16 mouse cellular contexts compared by ENCODE assay signal in genomic region chr7:82794542-82794941, GRCm38 (mm10).
DNase-seq lines count a peak whose midpoint lies in the region; ATAC-seq lines count a peak whose summit lies in the region.
"Had no signal": no experiment of that assay in that cellular context is flagged by ENCODE, and none has a peak within 500 bp of the region (broad histone marks: within the 10 kb centered on the region; RNA-seq: fewer than 3 reads in every experiment).

No protein-coding gene starts in this region.

- H3K36me3 ChIP-seq in embryonic facial prominence, embryonic 11.5 days (replicated peaks; ENCODE audit: control insufficient read depth, insufficient read depth, low read depth, low read length) = no peaks in the 10 kb centered on the region
- no peaks in the 10 kb centered on the region for H3K36me3 ChIP-seq in embryonic facial prominence, embryonic 10.5 days (replicated peaks)
- H3K36me3 ChIP-seq in intestine, embryonic 14.5 days (ENCODE audit: control insufficient read depth, insufficient read depth, low read length) = no peaks in the 10 kb centered on the region
- no peaks in the 10 kb centered on the region for H3K36me3 ChIP-seq in lung, embryonic 16.5 days (ENCODE audit: control insufficient read depth, insufficient read depth, low read length)
- no peaks in the 10 kb centered on the region for H3K36me3 ChIP-seq in stomach, embryonic 15.5 days
- H3K36me3 ChIP-seq: liver, embryonic 13.5 days had no signal

- H3K9me3 ChIP-seq in embryonic facial prominence, embryonic 11.5 days (replicated peaks; ENCODE audit: control insufficient read depth, low read length) = no peaks in the 10 kb centered on the region
- no peaks in the 10 kb centered on the region for H3K9me3 ChIP-seq in embryonic facial prominence, embryonic 10.5 days
- no peaks in the 10 kb centered on the region for H3K9me3 ChIP-seq in intestine, embryonic 14.5 days (ENCODE audit: control insufficient read depth, low read length)
- no peaks in the 10 kb centered on the region for H3K9me3 ChIP-seq in lung, embryonic 16.5 days (ENCODE audit: control insufficient read depth, low read length)
- H3K9me3 ChIP-seq in stomach, embryonic 15.5 days = no peaks in the 10 kb centered on the region
- H3K9me3 ChIP-seq: liver, embryonic 13.5 days had no signal

- no peak overlapping the region for H3K4me3 ChIP-seq in embryonic facial prominence, embryonic 11.5 days (ENCODE audit: low read depth, low read length)
- no peak overlapping the region for H3K4me3 ChIP-seq in embryonic facial prominence, embryonic 10.5 days
- no peak overlapping the region for H3K4me3 ChIP-seq in intestine, embryonic 14.5 days (ENCODE audit: low read depth, low read length)
- no peak overlapping the region for H3K4me3 ChIP-seq in lung, embryonic 16.5 days (ENCODE audit: low read length)
- H3K4me3 ChIP-seq in stomach, embryonic 15.5 days (replicated peaks) = no peak overlapping the region
- H3K4me3 ChIP-seq: erythroblast, embryonic 14.5 days; left cerebral cortex, adult 2 months; liver, embryonic 13.5 days had no signal

- DNase-seq in embryonic facial prominence, embryonic 11.5 days (ENCODE audit: low spot score) = peak; percentile 39
- no peak for DNase-seq in embryonic facial prominence, embryonic 10.5 days (ENCODE audit: low spot score)
- no peak for DNase-seq in intestine, embryonic 14.5 days (ENCODE audit: low spot score)
- no peak for DNase-seq in adrenal gland, postnatal 25 days
- DNase-seq in natural killer cell, adult 2 months (ENCODE audit: low spot score in 2 of 2) = no peak
- DNase-seq: cerebellum, postnatal 10 days; heart, adult 18-20 months; liver, embryonic 13.5 days had no signal

- H3K4me2 ChIP-seq in embryonic facial prominence, embryonic 11.5 days (ENCODE audit: low read depth, low read length) = no peak overlapping the region
- no peak overlapping the region for H3K4me2 ChIP-seq in intestine, embryonic 14.5 days (ENCODE audit: low read length)
- H3K4me2 ChIP-seq in lung, embryonic 16.5 days (ENCODE audit: low read depth, low read length) = no peak overlapping the region
- no peak overlapping the region for H3K4me2 ChIP-seq in stomach, embryonic 15.5 days
- H3K4me2 ChIP-seq: liver, embryonic 13.5 days had no signal

- no peaks in the 10 kb centered on the region for H3K27me3 ChIP-seq in embryonic facial prominence, embryonic 11.5 days (ENCODE audit: control insufficient read depth, insufficient read depth, low read length)
- H3K27me3 ChIP-seq in embryonic facial prominence, embryonic 10.5 days (replicated peaks; ENCODE audit: low read depth, poor library complexity, severe bottlenecking) = no peaks in the 10 kb centered on the region
- H3K27me3 ChIP-seq in intestine, embryonic 14.5 days (replicated peaks; ENCODE audit: control insufficient read depth, insufficient read depth, low read length) = no peaks in the 10 kb centered on the region
- H3K27me3 ChIP-seq in lung, embryonic 16.5 days (ENCODE audit: control insufficient read depth, insufficient read depth, low read depth, low read length) = no peaks in the 10 kb centered on the region
- H3K27me3 ChIP-seq in stomach, embryonic 15.5 days (replicated peaks) = no peaks in the 10 kb centered on the region; the same call in 1 of the 2 replicates
- H3K27me3 ChIP-seq: CH12.LX; liver, embryonic 13.5 days had no signal

- no peaks in the 10 kb centered on the region for H3K4me1 ChIP-seq in embryonic facial prominence, embryonic 11.5 days (ENCODE audit: control insufficient read depth, insufficient read depth, low read length)
- H3K4me1 ChIP-seq in embryonic facial prominence, embryonic 10.5 days = peaks cover 14% of the 10 kb centered on the region; the same call in 1 of the 2 replicates
- H3K4me1 ChIP-seq in intestine, embryonic 14.5 days (replicated peaks; ENCODE audit: control insufficient read depth, insufficient read depth, low read length) = 0 out of 2 replicates have a peak, but pooled peaks cover 7% of the 10 kb centered on the region
- peaks cover 17% of the 10 kb centered on the region for H3K4me1 ChIP-seq in lung, embryonic 16.5 days (replicated peaks; ENCODE audit: control insufficient read depth, insufficient read depth, low read length)
- H3K4me1 ChIP-seq in stomach, embryonic 15.5 days = no peaks in the 10 kb centered on the region; the same call in 1 of the 2 replicates
- H3K4me1 ChIP-seq: liver, embryonic 13.5 days had no signal

- ATAC-seq in embryonic facial prominence, embryonic 11.5 days (replicated peaks; ENCODE audit: insufficient number of reproducible peaks, low FRiP score, low TSS enrichment, low read depth) = 0 out of 2 replicates have a peak, but pooled peaks have one; percentile 34
- ATAC-seq in intestine, embryonic 14.5 days (replicated peaks; ENCODE audit: low FRiP score, low TSS enrichment, low read depth) = peak; percentile 74; the same call in 1 of the 2 replicates
- ATAC-seq in lung, embryonic 16.5 days (ENCODE audit: low read depth) = peak; percentile 80
- ATAC-seq in stomach, embryonic 15.5 days (ENCODE audit: insufficient read depth, low FRiP score, low read depth) = peak; percentile 31; the same call in 1 of the 2 replicates
- ATAC-seq in frontal cortex, adult (ENCODE audit: low TSS enrichment) = no peak
- ATAC-seq: forebrain, embryonic 16.5 days; midbrain, embryonic 16.5 days had no signal

- no peak overlapping the region for H3K27ac ChIP-seq in embryonic facial prominence, embryonic 11.5 days (replicated peaks; ENCODE audit: low read depth, low read length)
- no peak overlapping the region for H3K27ac ChIP-seq in embryonic facial prominence, embryonic 10.5 days (replicated peaks)
- no peak overlapping the region for H3K27ac ChIP-seq in intestine, embryonic 14.5 days (ENCODE audit: low read depth)
- peak overlapping the region; percentile 57 for H3K27ac ChIP-seq in lung, embryonic 16.5 days (ENCODE audit: low read length)
- H3K27ac ChIP-seq in stomach, embryonic 15.5 days = no peak overlapping the region
- H3K27ac ChIP-seq: left cerebral cortex, adult 2 months; liver, embryonic 13.5 days had no signal

- H3K9ac ChIP-seq in embryonic facial prominence, embryonic 11.5 days (replicated peaks; ENCODE audit: low read length) = no peak overlapping the region
- H3K9ac ChIP-seq in intestine, embryonic 14.5 days (ENCODE audit: low read length) = no peak overlapping the region
- no peak overlapping the region for H3K9ac ChIP-seq in lung, embryonic 16.5 days (ENCODE audit: low read length)
- no peak overlapping the region for H3K9ac ChIP-seq in stomach, embryonic 15.5 days
- H3K9ac ChIP-seq: liver, embryonic 13.5 days had no signal

- whole genome bisulfite sequencing in embryonic facial prominence, embryonic 11.5 days = 43% methylated on average over 1 of the region's 1 CpGs
- WGBS in embryonic facial prominence, embryonic 10.5 days = 38% methylated on average over 1 of the region's 1 CpGs
- WGBS in intestine, embryonic 14.5 days = 39% methylated on average over 1 of the region's 1 CpGs
- WGBS in lung, embryonic 16.5 days = 30% methylated on average over 1 of the region's 1 CpGs
- 50% methylated on average over 1 of the region's 1 CpGs for WGBS in stomach, embryonic 15.5 days
